Mouse (Mus musculus): Measurements from ENCODE around the gene Crebrf. TPM values are rescaled to one million over a fixed set of nuclear protein-coding genes. Genes with fewer than 3 reads are reported as not detected.
A peak's percentile ranks its signal among the peaks of the same experiment; 100 is the strongest.

Crebrf gene
- polyA plus RNA-seq, 1 experiment from 2014 or later, result 13.5 TPM

DNA sequence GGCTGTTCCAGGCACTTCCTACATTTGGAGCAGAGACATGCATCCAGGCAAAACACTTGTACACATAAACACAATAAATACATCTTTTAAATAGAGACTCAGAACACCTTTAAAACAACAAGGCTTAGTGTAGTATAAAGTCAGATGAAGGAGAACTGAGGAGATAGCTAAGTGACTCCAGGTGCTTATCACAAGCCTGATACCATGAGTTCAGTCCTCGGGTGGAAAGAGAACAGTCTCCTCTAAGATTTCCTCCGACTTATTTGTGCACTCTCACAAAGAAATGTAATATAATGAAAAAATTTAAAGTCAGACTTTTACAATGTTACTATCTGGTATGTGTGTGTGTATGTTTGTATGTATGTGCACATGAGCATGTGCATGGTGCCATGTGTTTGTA is 6.4 kb downstream of the Crebrf start:
- Histone ChIP-seq H3K9me3 (ENCODE audit: control insufficient read depth) (no peaks in the 10 kb centered on the region), H3K27ac (ENCODE audit: low read depth, low read length) (no peak overlapping the region), H3K27me3 (replicated peaks; ENCODE audit: control insufficient read depth, insufficient read depth, low read length) (no peaks in the 10 kb centered on the region), H3K9ac (ENCODE audit: low read depth, low read length) (no peak overlapping the region), H3K36me3 (ENCODE audit: control insufficient read depth, insufficient read depth) (no peaks in the 10 kb centered on the region), H3K4me3 (ENCODE audit: low read depth, low read length) (no peak overlapping the region), H3K4me2 (replicated peaks; ENCODE audit: low read depth) (no peak overlapping the region), H3K4me1 (replicated peaks; ENCODE audit: control insufficient read depth, insufficient read depth, low read length) (peaks cover 7% of the 10 kb centered on the region; the same call in 1 of the 2 replicates)
- ATAC-seq, result no peak
- TF ChIP-seq CTCF (IDR thresholded peaks at IDR 0.05; ENCODE audit: low read depth), result no peak
- WGBS, result 65% methylated on average over 2 of the region's 2 CpGs

DNA sequence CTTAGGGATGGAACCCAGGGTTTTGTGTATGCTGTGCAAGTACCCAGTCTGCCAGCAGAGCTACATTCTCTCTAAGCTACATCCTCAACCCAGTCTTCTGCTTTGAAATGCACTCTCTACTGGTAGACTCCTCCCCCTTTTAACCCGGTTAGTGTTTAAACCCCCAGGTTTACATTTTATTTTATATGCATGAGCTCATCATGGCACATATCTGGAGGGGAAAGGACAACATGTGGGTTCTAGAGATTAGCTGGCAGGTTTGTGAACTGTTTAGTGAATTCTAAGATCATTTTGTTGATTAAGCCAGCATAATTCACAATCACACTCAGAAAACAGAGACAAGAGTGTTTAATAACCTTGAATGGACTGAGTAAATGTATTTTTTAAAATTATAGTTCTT is 9.3 kb downstream of the Crebrf start:
- Histone ChIP-seq H3K27me3 (replicated peaks; ENCODE audit: control insufficient read depth, insufficient read depth, low read length) (no peaks in the 10 kb centered on the region), H3K27ac (ENCODE audit: low read depth, low read length) (no peak overlapping the region), H3K4me2 (replicated peaks; ENCODE audit: low read depth) (no peak overlapping the region), H3K9ac (ENCODE audit: low read depth, low read length) (no peak overlapping the region), H3K36me3 (ENCODE audit: control insufficient read depth, insufficient read depth) (no peaks in the 10 kb centered on the region), H3K9me3 (ENCODE audit: control insufficient read depth) (no peaks in the 10 kb centered on the region), H3K4me3 (ENCODE audit: low read depth, low read length) (no peak overlapping the region), H3K4me1 (replicated peaks; ENCODE audit: control insufficient read depth, insufficient read depth, low read length) (peaks cover 7% of the 10 kb centered on the region; the same call in 1 of the 2 replicates)
- ATAC-seq, result no peak
- WGBS, result 28% methylated on average over 1 of the region's 1 CpGs
- no peak for TF ChIP-seq CTCF (IDR thresholded peaks at IDR 0.05; ENCODE audit: low read depth)

DNA sequence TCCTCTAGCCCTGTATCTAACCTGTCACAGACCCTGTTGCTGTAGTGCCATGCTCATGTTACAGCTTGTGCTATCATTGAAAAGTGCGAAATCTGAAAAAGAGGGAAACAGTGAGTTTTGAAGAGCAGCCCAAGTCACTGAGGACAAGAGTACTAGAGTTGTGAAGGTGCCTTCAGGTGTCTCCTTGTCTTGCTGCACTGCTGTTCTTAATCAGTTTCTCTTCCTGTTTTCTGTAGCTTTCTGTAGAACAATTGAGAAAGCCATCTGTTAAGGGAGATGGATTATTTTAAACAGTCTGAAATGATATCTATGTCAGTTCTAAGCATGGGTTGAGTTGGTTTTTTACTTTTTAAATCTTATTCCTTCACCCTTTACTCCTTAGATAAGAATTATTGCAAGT is 11.2 kb downstream of the Crebrf start:
- H3K4me1 ChIP-seq (replicated peaks; ENCODE audit: control insufficient read depth, insufficient read depth, low read length), result 0 out of 2 replicates have a peak, but pooled peaks cover 7% of the 10 kb centered on the region
- H3K9me3 ChIP-seq (ENCODE audit: control insufficient read depth), result no peaks in the 10 kb centered on the region
- no peak overlapping the region for H3K4me2 ChIP-seq (replicated peaks; ENCODE audit: low read depth)
- no peak overlapping the region for H3K4me3 ChIP-seq (ENCODE audit: low read depth, low read length)
- ATAC-seq, result no peak
- 86% methylated on average over 1 of the region's 1 CpGs for WGBS
- no peaks in the 10 kb centered on the region for H3K27me3 ChIP-seq (replicated peaks; ENCODE audit: control insufficient read depth, insufficient read depth, low read length)
- no peak overlapping the region; the same call in 1 of the 2 replicates for H3K9ac ChIP-seq (ENCODE audit: low read depth, low read length)
- TF ChIP-seq CTCF (IDR thresholded peaks at IDR 0.05; ENCODE audit: low read depth), result no peak
- no peak overlapping the region for H3K27ac ChIP-seq (ENCODE audit: low read depth, low read length)
- no peaks in the 10 kb centered on the region for H3K36me3 ChIP-seq (ENCODE audit: control insufficient read depth, insufficient read depth)

DNA sequence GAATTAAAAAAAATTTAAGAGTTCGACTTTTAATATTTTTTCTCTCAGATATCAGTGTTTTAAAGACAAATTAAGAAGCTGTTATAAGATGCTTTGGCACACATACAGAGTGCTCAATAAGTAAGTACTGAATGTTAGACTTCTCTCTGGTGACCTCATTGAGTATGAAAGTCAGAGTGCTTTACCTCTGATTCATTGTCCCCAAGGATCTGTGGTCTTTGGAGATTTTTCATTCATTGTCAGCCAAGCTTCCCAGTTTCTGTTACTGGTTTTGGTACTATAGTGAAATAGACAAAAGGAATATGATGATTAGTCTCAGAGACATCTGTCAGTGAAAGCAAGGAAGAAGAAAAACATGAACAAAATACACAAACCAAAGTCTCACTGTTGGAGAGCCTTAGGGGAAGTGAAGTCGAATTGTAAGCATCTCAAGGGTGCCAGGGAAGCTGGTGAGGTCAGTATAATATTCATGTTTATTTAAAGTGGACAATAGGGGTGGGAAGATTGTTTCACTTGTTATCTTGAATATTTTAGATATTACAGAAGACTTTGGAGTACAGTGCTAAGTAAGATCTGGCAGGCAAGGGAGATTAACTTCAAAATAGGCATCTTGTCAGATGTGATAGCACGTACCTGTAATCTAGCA is 11.8 kb downstream of the Crebrf start:
- Histone ChIP-seq H3K4me2 (replicated peaks; ENCODE audit: low read depth) (no peak overlapping the region), H3K9ac (ENCODE audit: low read depth, low read length) (no peak overlapping the region), H3K9me3 (ENCODE audit: control insufficient read depth) (no peaks in the 10 kb centered on the region), H3K27me3 (replicated peaks; ENCODE audit: control insufficient read depth, insufficient read depth, low read length) (no peaks in the 10 kb centered on the region), H3K36me3 (ENCODE audit: control insufficient read depth, insufficient read depth) (no peaks in the 10 kb centered on the region), H3K27ac (ENCODE audit: low read depth, low read length) (no peak overlapping the region), H3K4me1 (replicated peaks; ENCODE audit: control insufficient read depth, insufficient read depth, low read length) (0 out of 2 replicates have a peak, but pooled peaks cover 7% of the 10 kb centered on the region), H3K4me3 (ENCODE audit: low read depth, low read length) (no peak overlapping the region)
- TF ChIP-seq CTCF (IDR thresholded peaks at IDR 0.05; ENCODE audit: low read depth), result no peak
- WGBS, result 68% methylated on average over 3 of the region's 3 CpGs
- no peak for ATAC-seq

DNA sequence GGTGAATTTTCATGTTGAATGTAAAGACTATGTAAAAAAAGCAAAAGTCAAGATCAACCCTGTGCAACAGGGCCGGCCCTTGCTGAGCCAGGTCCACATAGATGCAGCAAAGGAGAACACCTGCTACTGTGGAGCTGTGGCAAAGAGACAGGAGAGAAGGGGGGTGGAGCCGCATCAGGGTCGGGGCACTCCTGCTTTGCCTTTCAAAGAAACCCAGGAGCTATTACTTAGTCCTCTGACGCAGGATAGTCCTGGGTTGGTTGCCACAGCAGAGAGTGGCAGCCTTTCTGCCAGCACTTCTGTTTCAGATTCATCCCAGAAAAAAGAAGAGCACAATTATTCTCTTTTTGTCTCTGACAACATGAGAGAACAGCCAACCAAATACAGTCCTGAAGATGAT is 27.1 kb downstream of the Crebrf start:
- no peak for ATAC-seq

DNA sequence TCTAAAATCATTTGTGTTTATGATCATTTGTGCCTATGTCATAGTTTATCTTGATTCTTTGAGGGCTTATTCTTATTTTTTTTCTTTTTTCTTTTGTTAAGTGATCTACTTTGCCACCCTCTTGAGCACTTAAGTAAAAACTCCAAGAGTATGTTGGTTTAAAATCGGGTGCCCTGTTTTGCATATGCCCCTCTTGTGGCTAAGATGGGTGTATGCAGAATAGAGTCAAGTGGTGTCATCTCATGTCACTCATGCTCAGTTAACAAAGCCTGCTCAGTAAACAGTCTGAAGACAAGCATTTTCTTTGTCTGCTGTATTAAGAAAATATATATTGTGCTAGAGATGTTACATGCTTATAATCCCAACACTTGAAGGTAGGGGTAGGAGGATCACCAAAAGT is 27.8 kb downstream of the Crebrf start:
- H3K4me3 ChIP-seq (ENCODE audit: low read depth, low read length), result no peak overlapping the region
- no peak overlapping the region for H3K9ac ChIP-seq (ENCODE audit: low read depth, low read length)
- ATAC-seq, result no peak
- TF ChIP-seq CTCF (IDR thresholded peaks at IDR 0.05; ENCODE audit: low read depth), result 0 out of 2 replicates have a peak, but pooled peaks have one; percentile 5
- H3K4me1 ChIP-seq (replicated peaks; ENCODE audit: control insufficient read depth, insufficient read depth, low read length), result no peaks in the 10 kb centered on the region
- no peak overlapping the region for H3K4me2 ChIP-seq (replicated peaks; ENCODE audit: low read depth)
- 74% methylated on average over 1 of the region's 1 CpGs for WGBS
- H3K27ac ChIP-seq (ENCODE audit: low read depth, low read length), result no peak overlapping the region
- peaks cover 14% of the 10 kb centered on the region for H3K36me3 ChIP-seq (ENCODE audit: control insufficient read depth, insufficient read depth)
- no peaks in the 10 kb centered on the region for H3K9me3 ChIP-seq (ENCODE audit: control insufficient read depth)
- no peaks in the 10 kb centered on the region for H3K27me3 ChIP-seq (replicated peaks; ENCODE audit: control insufficient read depth, insufficient read depth, low read length)

More for the DNA sequence above, 27.1 kb downstream of the Crebrf start:
- Histone ChIP-seq H3K27ac (ENCODE audit: low read depth, low read length) (no peak overlapping the region), H3K4me2 (replicated peaks; ENCODE audit: low read depth) (no peak overlapping the region), H3K36me3 (ENCODE audit: control insufficient read depth, insufficient read depth) (peaks cover 14% of the 10 kb centered on the region), H3K9me3 (ENCODE audit: control insufficient read depth) (no peaks in the 10 kb centered on the region), H3K9ac (ENCODE audit: low read depth, low read length) (no peak overlapping the region), H3K27me3 (replicated peaks; ENCODE audit: control insufficient read depth, insufficient read depth, low read length) (no peaks in the 10 kb centered on the region), H3K4me3 (ENCODE audit: low read depth, low read length) (no peak overlapping the region), H3K4me1 (replicated peaks; ENCODE audit: control insufficient read depth, insufficient read depth, low read length) (no peaks in the 10 kb centered on the region)
- no peak for TF ChIP-seq CTCF (IDR thresholded peaks at IDR 0.05; ENCODE audit: low read depth)
- WGBS, result 65% methylated on average over 4 of the region's 4 CpGs
